Mouse (Mus musculus) neutrophil, adult 5-6 weeks (primary cell): ENCODE results near the gene Gm4924. TPM values are rescaled to one million over a fixed set of nuclear protein-coding genes. Genes with fewer than 3 reads are reported as not detected.

Experiments used
- ATAC-seq: fragments of 151-379, 151-347 bp; 2 replicates; pipeline ENCODE4 v1.8.0; 2017; ENCODE audit warnings: mild to moderate bottlenecking, moderate TSS enrichment; ENCODE audit not compliant: insufficient number of reproducible peaks, poor library complexity, low FRiP score, severe bottlenecking; ENCODE audit errors: extremely low read depth
- total RNA-seq: library from RNA; stranded (forward); fragments of 200-1000 nt; gene quantifications from 2 replicates; pipeline ENCODE4 v1.2.3, GENCODE M21; 2017

Gm4924 gene
- 3.3 and 5.9 TPM in 2 replicates for total RNA-seq

DNA sequence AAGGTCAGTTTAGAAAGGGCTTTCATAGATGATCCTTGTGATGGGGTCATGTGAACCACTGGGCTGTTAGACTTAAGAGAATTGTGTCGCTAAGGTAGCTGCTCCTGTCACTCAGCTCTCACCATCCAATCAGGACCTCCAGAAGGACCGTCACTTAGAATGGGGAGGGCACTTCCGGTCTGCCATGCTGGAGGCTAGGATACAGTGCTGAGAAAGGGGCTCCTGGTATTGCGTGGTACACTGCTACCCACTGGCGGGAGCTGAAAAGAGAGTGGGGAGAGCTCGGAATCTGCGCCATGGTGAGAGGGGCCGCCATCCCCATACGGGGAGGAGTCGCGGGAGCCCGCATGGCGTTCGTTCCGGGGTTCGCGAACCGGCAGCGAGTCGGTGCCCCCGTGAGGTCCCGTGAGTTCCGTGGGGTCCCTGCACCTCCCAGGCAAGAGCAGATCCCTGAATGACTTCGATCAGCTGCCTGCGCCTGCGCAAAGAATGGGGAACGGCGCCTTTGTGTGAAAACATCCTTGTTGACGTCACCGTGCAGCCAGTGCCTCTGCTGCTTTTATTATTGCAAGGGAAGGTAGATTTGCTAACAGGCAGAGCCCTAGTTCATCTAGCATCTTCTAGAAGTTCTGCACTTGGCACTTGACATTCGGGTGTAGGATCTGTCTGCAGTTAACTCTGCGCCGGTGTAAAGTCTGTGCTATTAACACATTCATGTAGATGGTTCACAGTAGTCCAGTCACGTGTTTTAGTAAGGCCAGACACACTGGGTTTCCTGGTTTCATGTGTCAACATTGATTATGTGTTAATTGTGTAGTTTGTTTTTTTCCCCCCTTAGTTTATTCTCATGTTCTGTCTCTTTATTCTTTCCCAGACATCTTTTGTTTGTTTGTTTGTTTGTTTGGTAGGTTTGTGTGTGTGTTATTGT is at the start of gene Gm4924:
Gm4924 (plus strand) TSS at position 173 of the 928 bp plus-strand sequence.
- ATAC-seq, result peak; percentile 88

GRCm38 (mm10) chr10:82316482-82316881 is 37.6 kb upstream of the Gm4924 start, which contains the start of gene 4932415D10Rik:
4932415D10Rik (minus strand) TSS chr10:82316582.
- no peak for ATAC-seq

DNA sequence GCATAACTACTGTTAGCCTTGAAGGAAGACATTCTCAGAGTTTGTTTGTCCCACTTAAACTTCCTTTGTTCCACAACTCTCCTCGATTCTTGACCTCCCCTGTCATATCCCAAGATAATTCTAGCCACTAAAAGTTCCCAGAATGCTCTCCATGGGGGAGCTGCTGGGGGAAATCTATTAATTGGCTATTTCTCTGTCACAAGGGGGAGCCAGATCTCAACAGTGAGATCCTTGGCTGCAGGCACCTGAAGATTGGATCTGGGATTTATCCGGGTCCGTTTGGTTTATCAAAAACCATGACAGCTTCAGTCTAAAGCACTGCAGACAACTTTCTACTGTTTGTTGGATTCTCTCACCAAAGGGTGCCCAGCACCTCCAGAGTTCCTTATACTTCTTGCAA is 33.9 kb upstream of the Gm4924 start:
- ATAC-seq, result no peak

DNA sequence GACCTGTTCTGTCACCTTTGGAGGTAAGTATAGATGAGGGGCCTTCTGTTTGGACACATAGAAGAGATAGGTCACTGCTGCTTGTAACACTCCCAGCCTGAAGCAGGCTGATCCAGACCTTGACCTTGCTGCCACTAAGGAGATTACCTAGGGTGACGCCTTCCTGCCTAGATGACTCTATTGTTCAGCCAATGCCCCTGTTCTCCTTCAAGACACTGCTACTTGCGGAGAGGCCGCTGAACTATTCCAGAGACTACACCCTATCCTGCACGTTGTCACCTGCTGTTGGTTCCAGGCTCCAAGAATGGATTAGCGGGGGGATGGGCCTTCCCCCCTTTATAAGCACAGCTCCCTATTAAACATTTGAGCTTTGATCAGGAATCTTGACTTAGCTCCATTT is 24.2 kb upstream of the Gm4924 start:
- ATAC-seq, result no peak

DNA sequence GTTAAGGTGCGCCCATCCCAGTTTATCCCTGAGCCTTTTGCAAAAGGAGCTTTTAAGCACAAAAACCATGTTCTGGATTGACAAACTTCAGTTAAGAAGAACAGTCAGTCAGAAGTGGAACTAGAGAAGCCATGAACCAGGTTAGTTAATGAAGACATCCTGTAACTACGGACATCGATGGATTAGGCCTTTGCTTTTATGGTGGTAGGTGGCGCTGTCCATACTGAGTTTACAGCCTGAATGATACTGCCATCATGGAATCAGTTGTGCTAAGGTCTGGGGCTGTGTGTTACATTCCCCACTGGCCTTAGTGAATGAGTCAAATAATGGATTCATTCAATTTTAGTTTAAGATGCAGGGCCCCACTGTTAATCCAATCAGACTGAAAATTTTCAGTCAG is 1.3 kb downstream of the Gm4924 start:
- ATAC-seq, result no peak

DNA sequence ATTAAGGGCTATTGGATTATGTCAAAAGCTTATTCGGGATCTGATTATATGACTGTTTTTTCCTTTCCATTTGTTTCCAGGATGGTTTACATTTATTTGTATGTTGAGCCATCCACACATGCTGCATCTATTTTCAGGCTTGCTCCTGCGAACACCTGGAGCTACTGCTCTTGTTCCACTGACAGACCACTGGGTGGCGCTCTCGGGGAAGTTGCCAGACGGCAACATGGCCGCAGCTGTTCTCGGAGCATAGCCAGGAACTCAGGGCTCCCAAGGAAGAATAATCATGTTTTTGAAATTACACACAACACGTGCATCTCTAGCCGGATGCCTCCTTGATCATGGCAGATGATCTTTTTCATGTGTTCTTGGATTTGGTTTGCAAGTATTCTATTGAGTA is 7.9 kb downstream of the Gm4924 start:
- ATAC-seq, result no peak

- no peak for ATAC-seq
These were observed 28.9 kb downstream of the Gm4924 start for GRCm38 (mm10) chr10:82382992-82383391.

- ATAC-seq, result no peak
These were observed 55.5 kb downstream of the Gm4924 start for GRCm38 (mm10) chr10:82409511-82409910.

DNA sequence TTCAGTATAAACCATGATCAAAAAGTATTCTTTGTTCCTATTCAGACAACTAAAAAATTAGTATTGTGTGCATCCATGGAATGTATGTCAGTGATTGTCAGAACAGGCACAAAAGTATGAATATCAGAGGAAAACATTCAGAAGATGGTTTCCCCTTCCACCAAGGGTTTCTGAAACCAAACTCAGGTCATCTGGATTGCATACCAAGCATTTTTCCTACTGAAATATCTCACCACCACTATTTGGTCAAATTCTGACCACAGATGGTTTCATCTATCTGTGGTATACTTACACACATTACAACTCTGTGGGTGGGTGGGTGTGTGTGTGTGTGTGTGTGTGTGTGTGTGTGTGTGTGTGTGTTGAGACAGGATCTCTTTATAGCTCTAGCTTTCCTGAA is 69.6 kb downstream of the Gm4924 start:
- no peak for ATAC-seq

Other genes starting within 250 kb of the Gm4924 start
- 15.1 and 16.9 TPM in 2 replicates for gene AU041133, start 226.2 kb upstream of the Gm4924 start, total RNA-seq
- gene Zfp938, start 113.0 kb upstream of the Gm4924 start, total RNA-seq, result 5.5 and 7.9 TPM in 2 replicates
- not detected in 2 replicates for gene 4932415D10Rik, start 37.7 kb upstream of the Gm4924 start, total RNA-seq
- gene Gm1553, start 138.4 kb downstream of the Gm4924 start, total RNA-seq, result not detected in 2 replicates